Mouse (Mus musculus): ENCODE measurements around the gene Dusp7. TPM values are rescaled to one million over a fixed set of nuclear protein-coding genes. Genes with fewer than 3 reads are reported as not detected.
A peak's percentile ranks its signal among the peaks of the same experiment; 100 is the strongest.

The Dusp7 gene
- polyA plus RNA-seq, 1 experiment from 2014 or later = 7.1 TPM

DNA sequence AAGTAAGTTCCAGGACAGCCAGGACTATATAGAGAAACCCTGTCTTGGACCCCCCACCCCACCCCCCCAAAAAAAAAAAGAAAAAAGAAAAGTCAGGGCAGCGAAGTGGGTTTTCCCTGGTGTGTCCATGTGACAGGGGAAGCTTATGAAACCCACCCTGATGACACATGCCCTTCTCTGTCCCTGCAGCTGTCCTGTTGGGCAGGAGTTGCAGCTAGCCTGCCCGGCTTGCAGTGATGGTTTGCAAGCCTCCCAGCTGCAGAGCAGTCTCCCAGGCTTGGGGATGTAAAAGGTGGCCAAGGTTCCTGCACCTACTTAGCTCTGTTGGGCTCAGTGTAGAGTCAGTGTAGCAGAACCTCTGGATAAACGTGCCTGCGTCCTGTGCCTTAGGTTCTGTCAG, 28.7 kb upstream of the Dusp7 start:
- 84% methylated on average over 4 of the region's 4 CpGs for WGBS
- no peak overlapping the region for H3K9ac ChIP-seq
- no peaks in the 10 kb centered on the region for H3K27me3 ChIP-seq
- no peaks in the 10 kb centered on the region for H3K36me3 ChIP-seq (ENCODE audit: poor library complexity, severe bottlenecking)
- H3K4me2 ChIP-seq = no peak overlapping the region
- no peak overlapping the region for H3K4me3 ChIP-seq
- no peaks in the 10 kb centered on the region for H3K9me3 ChIP-seq (replicated peaks)
- H3K4me1 ChIP-seq = peaks cover 28% of the 10 kb centered on the region
- H3K27ac ChIP-seq = peak overlapping the region; percentile 70; the same call in 1 of the 2 replicates
- no peak for ATAC-seq

DNA sequence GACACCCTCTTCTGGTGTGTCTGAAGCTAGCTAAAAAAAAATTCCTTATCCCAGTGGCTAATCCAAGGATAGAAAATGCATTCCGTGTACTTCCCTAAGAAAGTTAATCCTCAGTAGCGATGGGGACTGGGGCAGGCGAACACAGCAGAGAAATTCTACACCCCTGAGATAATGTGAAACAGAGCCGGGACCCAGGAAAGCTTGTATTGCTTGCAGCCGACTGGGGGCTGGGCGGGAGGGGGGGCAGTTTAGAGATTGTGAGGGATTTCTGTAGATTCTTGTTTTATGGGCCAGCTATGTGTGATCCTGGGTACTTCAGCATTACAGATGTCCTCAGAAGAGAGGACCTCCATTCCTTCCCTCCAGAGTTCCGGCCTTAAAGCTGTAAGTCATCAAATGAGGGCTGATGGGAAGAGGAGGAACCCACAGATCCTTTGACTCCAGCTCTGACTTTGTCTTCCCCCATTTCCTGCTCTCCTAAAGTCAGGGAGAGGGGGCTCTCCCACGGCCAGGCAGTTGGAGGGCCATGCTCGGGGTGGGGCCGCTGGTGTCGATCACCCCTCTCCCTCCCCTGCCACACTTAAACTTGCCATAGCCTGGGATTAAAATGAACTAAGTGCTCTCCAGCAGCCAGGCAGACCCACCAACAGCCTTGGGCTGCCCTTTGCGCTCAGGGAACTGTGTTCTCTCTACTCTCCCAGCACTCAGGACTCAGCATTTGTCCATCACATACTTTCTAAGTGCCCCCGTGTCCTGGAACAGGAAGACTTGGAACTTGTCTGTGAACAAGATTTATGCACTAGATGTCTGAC, 27.7 kb upstream of the Dusp7 start:
- Histone ChIP-seq H3K4me2 (no peak overlapping the region), H3K9me3 (replicated peaks) (no peaks in the 10 kb centered on the region), H3K27me3 (no peaks in the 10 kb centered on the region), H3K4me3 (no peak overlapping the region), H3K27ac (no peak overlapping the region), H3K4me1 (peaks cover 35% of the 10 kb centered on the region), H3K9ac (no peak overlapping the region), H3K36me3 (ENCODE audit: poor library complexity, severe bottlenecking) (no peaks in the 10 kb centered on the region)
- no peak for ATAC-seq
- WGBS = 64% methylated on average over 13 of the region's 13 CpGs

DNA sequence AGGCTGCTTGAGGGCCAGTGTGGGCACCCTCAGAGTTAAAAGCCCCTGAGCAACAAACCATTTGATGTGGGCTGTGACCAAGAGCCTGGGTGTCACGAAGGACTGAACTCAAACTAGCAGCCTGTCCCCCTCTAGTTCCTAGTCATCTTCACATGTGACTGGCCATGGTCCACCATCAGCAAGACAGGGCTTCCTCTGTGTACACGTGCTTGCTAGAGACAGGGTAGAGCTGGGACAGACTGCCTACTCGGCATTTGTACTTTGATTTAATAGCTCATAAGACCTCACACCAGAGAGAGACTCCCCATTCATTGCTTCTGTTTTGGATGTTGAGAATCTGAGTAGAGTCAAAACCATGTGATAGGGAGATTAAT, 27.1 kb upstream of the Dusp7 start:
- ATAC-seq = no peak
- no peak overlapping the region for H3K9ac ChIP-seq
- H3K4me1 ChIP-seq = peaks cover 35% of the 10 kb centered on the region
- no peak overlapping the region for H3K4me2 ChIP-seq
- no peaks in the 10 kb centered on the region for H3K36me3 ChIP-seq (ENCODE audit: poor library complexity, severe bottlenecking)
- no peak overlapping the region for H3K27ac ChIP-seq
- WGBS = 74% methylated on average over 3 of the region's 3 CpGs
- no peaks in the 10 kb centered on the region for H3K27me3 ChIP-seq
- H3K4me3 ChIP-seq = no peak overlapping the region
- H3K9me3 ChIP-seq (replicated peaks) = no peaks in the 10 kb centered on the region

DNA sequence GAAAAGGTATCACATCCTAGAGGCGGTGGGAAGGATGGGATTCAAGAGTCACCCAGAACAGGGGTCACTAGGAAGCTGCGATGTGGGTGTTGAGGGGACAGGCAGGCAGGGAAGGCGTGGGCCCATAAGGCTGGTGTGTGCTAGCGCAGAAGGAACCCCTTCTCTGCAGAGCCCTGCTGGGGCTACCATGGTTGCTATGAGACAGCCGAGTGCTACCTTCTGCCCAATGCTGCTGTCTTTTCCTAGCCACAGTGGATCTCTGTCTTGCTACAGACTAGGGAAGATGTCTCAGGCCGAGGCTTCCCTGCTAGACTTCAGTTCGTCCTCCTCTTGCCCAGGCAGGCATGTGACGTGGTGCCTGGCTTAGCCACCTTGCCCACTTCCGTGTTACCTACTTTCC, 25.9 kb upstream of the Dusp7 start:
- Histone ChIP-seq H3K4me3 (no peak overlapping the region), H3K4me2 (no peak overlapping the region), H3K27ac (no peak overlapping the region), H3K27me3 (no peaks in the 10 kb centered on the region), H3K36me3 (ENCODE audit: poor library complexity, severe bottlenecking) (no peaks in the 10 kb centered on the region), H3K4me1 (peaks cover 28% of the 10 kb centered on the region), H3K9ac (no peak overlapping the region), H3K9me3 (replicated peaks) (no peaks in the 10 kb centered on the region)
- WGBS = 90% methylated on average over 9 of the region's 9 CpGs
- no peak for ATAC-seq

DNA sequence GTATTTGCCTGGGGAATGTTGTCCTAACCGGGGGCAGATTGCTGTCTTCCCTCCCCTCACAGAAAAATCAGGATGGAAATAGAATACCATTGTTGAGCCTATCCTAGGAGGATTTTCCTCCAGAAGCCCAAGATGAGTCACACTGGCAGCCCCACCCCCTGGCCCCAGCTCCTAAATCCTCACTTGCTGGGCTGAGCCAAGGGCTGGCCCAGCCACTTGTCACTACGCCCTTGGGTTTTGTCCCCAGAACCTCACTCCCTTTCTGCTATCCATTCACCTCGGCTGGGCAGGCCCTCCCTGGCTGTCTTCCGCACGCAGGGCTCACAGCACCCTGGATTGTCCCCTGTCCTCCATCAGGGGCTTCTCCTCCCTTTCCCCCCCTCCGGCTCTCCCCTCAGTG, 23.3 kb upstream of the Dusp7 start:
- WGBS = 29% methylated on average over 6 of the region's 6 CpGs

DNA sequence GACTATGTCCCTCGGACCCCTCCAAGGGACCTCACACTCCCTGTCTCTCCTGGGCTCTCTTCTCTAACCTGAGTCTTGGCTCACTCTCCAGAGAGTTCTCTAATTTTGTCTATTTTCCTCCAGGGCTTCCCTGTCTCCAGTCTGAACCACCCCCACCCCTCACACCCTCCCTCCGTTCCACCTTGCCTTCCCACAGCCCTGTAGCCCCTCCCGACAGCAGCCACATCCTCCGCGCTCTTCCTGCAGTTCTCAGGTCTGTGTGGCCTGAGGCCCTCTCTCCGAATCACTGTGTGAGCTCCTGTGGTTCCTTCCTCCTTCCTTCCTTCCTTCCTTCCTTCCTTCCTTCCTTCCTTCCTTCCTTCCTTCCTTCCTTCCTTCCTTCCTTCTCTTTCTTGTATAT, 22.8 kb upstream of the Dusp7 start:
- Histone ChIP-seq H3K4me2 (no peak overlapping the region), H3K4me1 (peaks cover 8% of the 10 kb centered on the region), H3K27me3 (no peaks in the 10 kb centered on the region), H3K9ac (no peak overlapping the region; the same call in 1 of the 2 replicates), H3K27ac (no peak overlapping the region), H3K4me3 (no peak overlapping the region), H3K36me3 (ENCODE audit: poor library complexity, severe bottlenecking) (no peaks in the 10 kb centered on the region), H3K9me3 (replicated peaks) (no peaks in the 10 kb centered on the region)
- ATAC-seq = no peak
- 43% methylated on average over 6 of the region's 6 CpGs for WGBS

More for the DNA sequence above, 23.3 kb upstream of the Dusp7 start:
- H3K27me3 ChIP-seq = no peaks in the 10 kb centered on the region
- no peak overlapping the region for H3K4me3 ChIP-seq
- no peaks in the 10 kb centered on the region for H3K9me3 ChIP-seq (replicated peaks)
- ATAC-seq = no peak
- H3K4me2 ChIP-seq = no peak overlapping the region
- no peak overlapping the region for H3K27ac ChIP-seq
- peaks cover 8% of the 10 kb centered on the region for H3K4me1 ChIP-seq
- H3K36me3 ChIP-seq (ENCODE audit: poor library complexity, severe bottlenecking) = no peaks in the 10 kb centered on the region
- H3K9ac ChIP-seq = no peak overlapping the region; the same call in 1 of the 2 replicates

DNA sequence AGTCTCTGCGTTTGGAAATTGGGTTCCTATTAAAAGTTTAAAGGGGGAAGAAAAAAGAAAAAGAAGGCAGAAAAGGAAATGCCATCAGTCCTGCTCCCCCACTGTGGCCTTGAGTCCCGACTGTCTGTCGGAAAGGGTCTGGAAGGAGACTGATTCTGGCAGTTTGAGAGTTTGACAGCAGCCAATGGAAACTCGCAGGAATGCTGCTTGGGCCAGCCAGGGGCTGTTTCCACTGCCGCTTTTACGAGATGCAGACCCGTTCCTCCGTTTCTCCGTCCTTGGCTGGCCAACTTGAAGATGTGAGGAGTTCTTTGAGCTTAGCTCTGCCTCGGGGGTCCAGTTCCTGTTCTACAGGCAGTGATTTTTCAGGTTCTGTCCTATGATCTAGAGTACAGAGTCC, 20.2 kb upstream of the Dusp7 start:
- Histone ChIP-seq H3K4me3 (no peak overlapping the region), H3K9me3 (replicated peaks) (no peaks in the 10 kb centered on the region), H3K36me3 (ENCODE audit: poor library complexity, severe bottlenecking) (no peaks in the 10 kb centered on the region), H3K9ac (no peak overlapping the region), H3K27me3 (no peaks in the 10 kb centered on the region), H3K4me1 (peaks cover 8% of the 10 kb centered on the region), H3K4me2 (no peak overlapping the region), H3K27ac (no peak overlapping the region)
- ATAC-seq = no peak
- 86% methylated on average over 10 of the region's 10 CpGs for WGBS

DNA sequence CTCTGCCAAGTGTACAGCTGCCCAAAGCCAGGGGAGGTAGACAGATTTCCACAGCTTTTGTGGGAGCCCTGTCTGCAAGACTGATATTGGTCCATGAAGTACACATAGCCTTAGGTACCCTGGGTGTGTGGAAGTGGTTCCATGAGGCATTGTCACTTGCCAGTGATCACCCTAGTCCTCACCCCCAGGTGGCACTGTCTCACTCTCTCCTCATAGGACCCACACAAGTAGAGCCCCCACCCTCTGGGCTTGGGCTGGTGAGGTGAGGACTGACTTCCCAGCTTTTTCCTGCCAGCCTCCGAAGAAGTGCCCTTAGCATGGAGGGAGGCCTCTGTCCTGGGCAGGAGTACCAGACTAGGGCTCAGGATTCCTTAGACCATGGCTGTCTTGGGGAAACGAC, 19.4 kb upstream of the Dusp7 start:
- no peak overlapping the region for H3K9ac ChIP-seq
- WGBS = 54% methylated on average over 2 of the region's 2 CpGs
- no peaks in the 10 kb centered on the region for H3K27me3 ChIP-seq
- H3K4me1 ChIP-seq = peaks cover 8% of the 10 kb centered on the region
- H3K36me3 ChIP-seq (ENCODE audit: poor library complexity, severe bottlenecking) = no peaks in the 10 kb centered on the region
- peak; percentile 38; the same call in 1 of the 2 replicates for ATAC-seq
- no peak overlapping the region for H3K4me2 ChIP-seq
- no peak overlapping the region for H3K4me3 ChIP-seq
- no peak overlapping the region for H3K27ac ChIP-seq
- no peaks in the 10 kb centered on the region for H3K9me3 ChIP-seq (replicated peaks)

DNA sequence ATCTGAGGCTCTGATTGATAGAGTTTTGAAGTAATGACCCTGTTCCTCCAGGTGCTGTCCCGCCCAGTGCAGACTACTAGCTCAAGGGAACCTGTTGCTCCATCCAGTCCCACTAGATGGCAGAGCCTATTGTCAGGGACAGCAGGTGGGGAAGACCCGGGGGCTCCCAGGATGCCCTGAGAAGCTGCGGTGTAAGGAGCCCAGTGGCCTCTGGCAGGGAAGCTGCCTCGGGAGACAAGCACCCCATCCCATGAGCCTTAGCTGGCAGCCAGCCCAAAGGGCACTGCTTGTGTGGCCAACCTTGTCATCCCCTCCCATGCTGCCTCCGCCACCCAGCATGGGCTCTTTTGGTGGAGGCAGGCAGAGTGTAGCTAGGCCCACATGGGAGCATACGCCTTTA, 17.3 kb upstream of the Dusp7 start:
- no peak for ATAC-seq
- no peak overlapping the region for H3K27ac ChIP-seq
- H3K9ac ChIP-seq = no peak overlapping the region
- no peaks in the 10 kb centered on the region for H3K27me3 ChIP-seq
- H3K4me3 ChIP-seq = no peak overlapping the region
- no peaks in the 10 kb centered on the region for H3K4me1 ChIP-seq
- 60% methylated on average over 6 of the region's 6 CpGs for WGBS
- no peaks in the 10 kb centered on the region for H3K9me3 ChIP-seq (replicated peaks)
- no peaks in the 10 kb centered on the region for H3K36me3 ChIP-seq (ENCODE audit: poor library complexity, severe bottlenecking)
- H3K4me2 ChIP-seq = no peak overlapping the region

DNA sequence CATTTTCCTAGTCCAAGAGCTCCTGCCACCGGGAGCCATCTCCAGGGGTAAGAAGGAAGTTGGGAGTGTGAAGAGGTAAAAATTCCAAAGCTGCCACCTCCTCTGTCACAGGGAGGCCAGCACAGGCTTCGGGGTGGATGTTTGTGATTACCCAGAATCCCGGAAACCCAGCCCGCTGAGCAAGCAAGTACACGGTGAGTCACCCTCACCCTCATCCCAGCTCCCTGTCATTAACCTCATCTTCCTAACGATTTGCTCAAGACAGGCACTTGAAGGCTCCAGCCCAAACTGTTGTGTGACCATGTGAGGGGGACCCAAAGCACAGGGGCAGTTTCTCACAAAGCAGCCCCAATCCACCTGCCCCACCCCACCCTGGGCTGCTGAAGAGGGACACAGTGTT, 14.7 kb upstream of the Dusp7 start:
- Histone ChIP-seq H3K27me3 (no peaks in the 10 kb centered on the region), H3K9ac (no peak overlapping the region), H3K4me2 (no peak overlapping the region), H3K9me3 (replicated peaks) (no peaks in the 10 kb centered on the region), H3K4me3 (no peak overlapping the region), H3K27ac (no peak overlapping the region), H3K4me1 (no peaks in the 10 kb centered on the region; the same call in 1 of the 2 replicates), H3K36me3 (ENCODE audit: poor library complexity, severe bottlenecking) (no peaks in the 10 kb centered on the region)
- WGBS = 69% methylated on average over 6 of the region's 6 CpGs
- ATAC-seq = no peak

DNA sequence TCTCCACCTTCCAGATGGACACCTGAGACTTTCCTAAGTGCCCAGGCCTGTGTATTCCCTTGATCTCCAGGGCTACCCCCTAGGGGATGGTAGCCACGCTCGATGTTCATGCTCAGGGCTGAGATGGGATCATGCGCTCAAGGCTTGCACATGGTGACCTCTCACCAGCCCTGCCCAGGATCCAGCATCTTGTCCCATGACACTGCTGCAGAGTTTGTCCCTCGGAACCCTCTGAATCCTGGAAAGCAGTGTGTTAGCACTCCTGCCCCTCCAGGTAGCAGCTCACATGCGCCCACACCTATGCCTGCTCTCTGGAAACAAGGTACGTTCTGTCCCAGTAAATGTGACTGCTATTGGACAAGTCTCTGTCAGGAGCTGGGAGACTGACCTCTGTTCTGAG, 13.6 kb upstream of the Dusp7 start:
- 90% methylated on average over 6 of the region's 6 CpGs for WGBS
- ATAC-seq = no peak

DNA sequence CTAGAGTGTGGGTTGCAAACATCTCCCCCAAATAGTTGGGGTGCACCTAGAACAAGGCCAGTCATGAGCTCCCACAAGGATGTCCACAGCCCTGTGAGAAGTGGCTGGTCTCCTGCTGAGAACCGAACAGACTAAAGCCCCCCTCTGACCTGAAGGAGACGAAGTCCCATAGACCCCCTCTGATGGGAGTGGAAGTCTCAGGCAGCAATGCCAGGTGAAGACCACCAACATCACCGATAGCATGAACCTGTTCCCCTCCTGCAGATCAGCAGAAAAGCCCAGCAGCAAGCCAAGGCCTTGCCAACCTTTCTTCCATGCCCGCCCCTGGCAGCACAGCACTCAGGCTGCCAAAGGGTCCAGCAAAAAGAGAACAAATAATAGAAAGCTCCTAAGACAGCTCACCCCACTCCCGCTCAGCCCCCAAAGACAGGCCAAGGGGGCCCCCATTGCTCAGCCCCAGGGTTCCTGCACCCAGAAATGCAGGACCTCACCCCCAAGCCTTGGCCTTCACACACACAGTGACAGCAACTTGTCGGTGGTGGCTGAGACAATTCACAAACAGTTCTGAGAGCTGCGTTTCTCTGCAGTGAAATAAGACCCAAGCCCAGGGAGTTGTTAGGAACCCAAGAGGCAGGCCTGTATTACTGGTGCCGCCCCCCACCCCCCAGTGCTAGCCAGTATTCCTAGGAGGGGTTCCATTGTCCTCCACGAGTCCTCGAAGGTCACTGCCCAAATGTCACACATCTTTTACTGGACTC, 13.0 kb upstream of the Dusp7 start:
- Histone ChIP-seq H3K9ac (no peak overlapping the region), H3K27ac (no peak overlapping the region), H3K9me3 (replicated peaks) (no peaks in the 10 kb centered on the region), H3K36me3 (ENCODE audit: poor library complexity, severe bottlenecking) (no peaks in the 10 kb centered on the region), H3K4me3 (no peak overlapping the region), H3K27me3 (no peaks in the 10 kb centered on the region), H3K4me2 (no peak overlapping the region), H3K4me1 (peaks cover 8% of the 10 kb centered on the region)
- WGBS = 75% methylated on average over 10 of the region's 10 CpGs
- ATAC-seq = no peak

More for the DNA sequence above, 13.6 kb upstream of the Dusp7 start:
- H3K36me3 ChIP-seq (ENCODE audit: poor library complexity, severe bottlenecking) = no peaks in the 10 kb centered on the region
- H3K4me1 ChIP-seq = peaks cover 8% of the 10 kb centered on the region
- no peaks in the 10 kb centered on the region for H3K27me3 ChIP-seq
- no peak overlapping the region for H3K4me2 ChIP-seq
- no peak overlapping the region for H3K27ac ChIP-seq
- no peak overlapping the region for H3K4me3 ChIP-seq
- no peak overlapping the region for H3K9ac ChIP-seq
- H3K9me3 ChIP-seq (replicated peaks) = no peaks in the 10 kb centered on the region

Measured in forebrain, embryonic 13.5 days (tissue).